Mouse (Mus musculus): ENCODE measurements at regions not wholly inside any gene's neighbourhood (a gene's known extent, or its start where the extent isn't known, plus 50 kb on each side); places are given as distances from the start of the nearest gene placed in this dataset.

GRCm38 (mm10) chr6:76825953-76826352 is 328.4 kb upstream of the Gm9008 start:
- no peak for DNase-seq

GRCm38 (mm10) chr6:76802969-76803368 is 305.4 kb upstream of the Gm9008 start:
- no peak for DNase-seq

- peak; percentile 60 to 65 for DNase-seq
Observed at GRCm38 (mm10) chr6:76780168-76780567, 282.6 kb upstream of the Gm9008 start.

DNA sequence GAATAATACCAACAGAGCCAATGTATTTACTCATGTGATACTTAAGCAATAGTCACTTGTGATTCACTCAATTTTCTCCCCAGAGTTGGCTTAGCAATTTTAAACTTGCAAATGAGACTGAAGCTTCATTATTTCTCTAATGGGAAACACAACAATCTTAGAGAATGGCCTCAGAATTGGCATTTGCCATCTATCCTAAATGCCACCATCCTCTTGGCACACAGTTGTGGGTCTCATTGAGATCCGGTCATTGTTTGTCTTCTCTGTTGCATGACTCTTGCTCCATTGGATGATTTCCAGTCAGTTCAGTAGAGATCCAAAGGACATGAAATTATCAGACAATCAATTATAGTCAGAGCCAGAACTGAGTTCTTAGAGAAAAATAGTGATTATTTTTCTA is 280.6 kb upstream of the Gm9008 start:
- DNase-seq, result no peak

- DNase-seq, result peak; percentile 65 to 73
Observed at GRCm38 (mm10) chr6:76777080-76777479, 279.5 kb upstream of the Gm9008 start.

GRCm38 (mm10) chr6:76763852-76764251 is 266.3 kb upstream of the Gm9008 start:
- peak; percentile 24 to 26 for DNase-seq

DNA sequence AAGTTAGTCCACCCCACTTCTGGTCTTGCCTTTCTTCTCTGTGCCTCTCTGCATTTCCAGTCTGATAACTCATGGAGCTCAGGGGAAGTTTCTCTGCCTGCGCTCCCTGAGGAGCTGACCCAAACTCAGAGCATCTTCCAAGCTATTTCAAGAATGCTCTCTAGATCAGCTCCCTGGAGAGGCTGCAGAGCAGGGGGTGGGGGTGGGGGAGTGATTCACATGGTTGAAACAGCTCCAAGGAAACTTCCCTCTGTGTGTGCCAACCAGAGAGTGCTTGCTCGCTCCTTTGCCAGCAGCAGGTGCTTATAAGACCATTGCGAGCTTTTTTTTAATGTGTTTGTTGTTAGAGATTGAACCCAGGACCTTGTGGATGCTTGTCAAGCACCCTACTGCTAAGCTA is 257.3 kb upstream of the Gm9008 start:
- DNase-seq, result no peak
